Comparison of ENCODE assay signal across 8 mouse cellular contexts in the genomic region with DNA sequence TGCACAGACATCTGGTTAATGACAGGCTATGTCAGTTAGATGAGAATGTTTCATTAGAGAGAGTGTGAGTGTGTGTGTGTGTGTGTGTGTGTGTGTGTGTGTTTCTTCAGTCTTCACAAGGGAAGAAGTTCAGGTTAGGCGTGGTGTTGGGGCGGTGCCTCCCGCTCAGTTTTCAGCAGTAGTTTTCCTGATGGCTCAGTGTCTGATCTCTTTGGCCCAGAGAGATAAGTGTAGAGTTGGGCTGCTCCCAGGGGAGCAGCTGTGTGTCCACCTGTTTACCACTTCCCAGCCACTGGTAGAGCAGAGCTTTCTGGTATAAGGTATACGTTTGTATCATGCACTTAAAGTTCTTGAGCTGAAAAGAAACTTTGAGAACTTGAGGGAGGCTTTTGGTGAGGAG. TPM values are rescaled to one million over a fixed set of nuclear protein-coding genes. Genes with fewer than 3 reads are reported as not detected.
DNase-seq lines count a peak whose midpoint lies in the region; ATAC-seq and TF ChIP-seq lines count a peak whose summit lies in the region.
"Had no signal": no experiment of that assay in that cellular context is flagged by ENCODE, and none has a peak within 500 bp of the region (broad histone marks: within the 10 kb centered on the region; RNA-seq: fewer than 3 reads in every experiment).

No protein-coding gene starts in this region.

- no peak for ATAC-seq in stomach, postnatal 0 days (ENCODE audit: low FRiP score, low TSS enrichment)

- H3K4me2 ChIP-seq in stomach, postnatal 0 days (replicated peaks; ENCODE audit: low read depth) = 0 out of 2 replicates have a peak overlapping the region, but pooled peaks have one; percentile 23

- peak overlapping the region; percentile 19; the same call in 1 of the 2 replicates for H3K9ac ChIP-seq in stomach, postnatal 0 days (ENCODE audit: low read length)

- 90% methylated on average over 4 of the region's 4 CpGs for WGBS in forebrain, embryonic 10.5 days
- 60% methylated on average over 4 of the region's 4 CpGs for WGBS in stomach, postnatal 0 days

- peaks cover 44% of the 10 kb centered on the region for H3K36me3 ChIP-seq in forebrain, embryonic 10.5 days (replicated peaks)
- H3K36me3 ChIP-seq in stomach, postnatal 0 days (ENCODE audit: control insufficient read depth, insufficient read depth, low read length) = peaks cover 2% of the 10 kb centered on the region; the same call in 1 of the 2 replicates

- H3K27me3 ChIP-seq in forebrain, embryonic 10.5 days (ENCODE audit: poor library complexity, severe bottlenecking) = no peaks in the 10 kb centered on the region
- H3K27me3 ChIP-seq in stomach, postnatal 0 days (ENCODE audit: control insufficient read depth, insufficient read depth, low read length) = no peaks in the 10 kb centered on the region

- no peak overlapping the region for H3K27ac ChIP-seq in forebrain, embryonic 10.5 days
- no peak overlapping the region for H3K27ac ChIP-seq in stomach, postnatal 0 days (replicated peaks)

- no peaks in the 10 kb centered on the region for H3K9me3 ChIP-seq in forebrain, embryonic 10.5 days
- no peaks in the 10 kb centered on the region for H3K9me3 ChIP-seq in stomach, postnatal 0 days (ENCODE audit: control insufficient read depth, low read length)

- peak; percentile 2 for DNase-seq in right cerebral cortex, postnatal 25 days
- DNase-seq in right cerebral cortex, postnatal 4 days = no peak
- DNase-seq in forebrain, embryonic 10.5 days (ENCODE audit: extremely low spot score, low spot score) = no peak
- DNase-seq in liver (peak; percentile 84), adipocyte (ENCODE audit: low spot score) (no peak)
- DNase-seq in stomach, postnatal 0 days (ENCODE audit: low spot score) = no peak
- no peak for DNase-seq in left cerebral cortex, adult 11 months (ENCODE audit: low spot score)
- DNase-seq: adrenal gland, adult 2 months had no signal

- no peak for TF ChIP-seq CTCF in stomach, postnatal 0 days (IDR thresholded peaks at IDR 0.05; ENCODE audit: low read depth)

- peak overlapping the region; percentile 98 for H3K4me3 ChIP-seq in forebrain, embryonic 10.5 days
- no peak overlapping the region for H3K4me3 ChIP-seq in stomach, postnatal 0 days (ENCODE audit: low read depth, low read length)

- no peak for TF ChIP-seq EP300 in stomach, postnatal 0 days (optimal IDR thresholded peaks at IDR 0.05)

- peaks cover 36% of the 10 kb centered on the region for H3K4me1 ChIP-seq in forebrain, embryonic 10.5 days
- H3K4me1 ChIP-seq in stomach, postnatal 0 days (replicated peaks; ENCODE audit: control insufficient read depth, insufficient read depth) = no peaks in the 10 kb centered on the region

RNA-seq across cellular contexts. Expression of gene Napa, which starts 1.6 kb away (rescaled TPM):
- 169 and 171 TPM in 2 replicates for polyA plus RNA-seq in forebrain, embryonic 10.5 days (2016; fragmentation: Nextera tagmentation; extraction: Ambion mirVana)
- 136 and 152 TPM in 2 replicates for polyA plus RNA-seq in stomach, postnatal 0 days (2015; fragmentation: Nextera tagmentation; extraction: Ambion mirVana)

RNA-seq across cellular contexts. Expression of gene Kptn, which starts 19.8 kb away (rescaled TPM):
- 26.0 and 28.8 TPM in 2 replicates for polyA plus RNA-seq in forebrain, embryonic 10.5 days (2016; fragmentation: Nextera tagmentation; extraction: Ambion mirVana)
- polyA plus RNA-seq in stomach, postnatal 0 days (2015; fragmentation: Nextera tagmentation; extraction: Ambion mirVana) = 11.8 and 13.1 TPM in 2 replicates

RNA-seq across cellular contexts. Expression of gene Slc8a2, which starts 29.7 kb away (rescaled TPM):
- 0.22 and 0.34 TPM in 2 replicates for polyA plus RNA-seq in forebrain, embryonic 10.5 days (2016; fragmentation: Nextera tagmentation; extraction: Ambion mirVana)
- 0.11 and 0.12 TPM in 2 replicates for polyA plus RNA-seq in stomach, postnatal 0 days (2015; fragmentation: Nextera tagmentation; extraction: Ambion mirVana)

RNA-seq across cellular contexts. Expression of gene Zfp541, which starts 38.3 kb away (rescaled TPM):
- 0.10 TPM in 1 of 2 replicates, not detected in the other for polyA plus RNA-seq in forebrain, embryonic 10.5 days (2016; fragmentation: Nextera tagmentation; extraction: Ambion mirVana)
- 0.05 TPM in 2 replicates for polyA plus RNA-seq in stomach, postnatal 0 days (2015; fragmentation: Nextera tagmentation; extraction: Ambion mirVana)

RNA-seq across cellular contexts. Expression of gene Bicra, which starts 52.2 kb away (rescaled TPM):
- 7.0 and 7.7 TPM in 2 replicates for polyA plus RNA-seq in forebrain, embryonic 10.5 days (2016; fragmentation: Nextera tagmentation; extraction: Ambion mirVana)
- polyA plus RNA-seq in stomach, postnatal 0 days (2015; fragmentation: Nextera tagmentation; extraction: Ambion mirVana) = 1.8 and 2.3 TPM in 2 replicates

Comparison
In these comparisons a context has a peak if more than half of its experiments do, and no peak if none do; other contexts are left out.
1. DNase-seq: peak in right cerebral cortex, postnatal 25 days (single experiment) and liver (single experiment); none in right cerebral cortex, postnatal 4 days (single experiment), forebrain, embryonic 10.5 days (single experiment), stomach, postnatal 0 days (single experiment), adipocyte (single experiment) and left cerebral cortex, adult 11 months (single experiment).